Mouse (Mus musculus) embryonic facial prominence, embryonic 14.5 days (tissue): ENCODE measurements around the gene Pdzd2. TPM values are rescaled to one million over a fixed set of nuclear protein-coding genes. Genes with fewer than 3 reads are reported as not detected.

Experiments
- ATAC-seq: fragments of 200-750 bp; cut with Nextera tagmentation; 2 replicates; pipeline ENCODE4 v1.8.0; 2017; ENCODE audit warnings: low read depth, moderate number of reproducible peaks, moderate TSS enrichment
- DNase-seq: peaks from one replicate; pipeline ENCODE4 v3.0.0-alpha.2; 2015; ENCODE audit warnings: low spot score
- H3K27ac ChIP-seq: fragments of 300-500 bp; sonication (generic); replicated peaks from 2 replicates; pipeline ENCODE4 v1.5.1; 2014; ENCODE audit warnings: low read depth, mild to moderate bottlenecking, low read length, moderate library complexity
- H3K27me3 ChIP-seq: fragments of 300-500 bp; sonication (generic); replicated peaks from 2 replicates; pipeline ENCODE4 v1.6.1; 2014; ENCODE audit warnings: low read length; ENCODE audit not compliant: control insufficient read depth, insufficient read depth
- H3K36me3 ChIP-seq: fragments of 300-500 bp; sonication (generic); 2 replicates; pipeline ENCODE4 v1.6.1; 2014; ENCODE audit warnings: low read length, mixed read lengths; ENCODE audit not compliant: control insufficient read depth, insufficient read depth
- H3K4me1 ChIP-seq: fragments of 300-500 bp; sonication (generic); 2 replicates; pipeline ENCODE4 v1.6.1; 2014; ENCODE audit warnings: antibody characterized with exemption, low read length; ENCODE audit not compliant: control insufficient read depth, insufficient read depth
- H3K4me2 ChIP-seq: fragments of 300-500 bp; sonication (generic); 2 replicates; pipeline ENCODE4 v1.6.1; 2014; ENCODE audit warnings: low read depth, mild to moderate bottlenecking, low read length, moderate library complexity, mixed read lengths
- H3K4me3 ChIP-seq: fragments of 300-500 bp; sonication (generic); 2 replicates; pipeline ENCODE4 v1.5.1; 2014; ENCODE audit warnings: low read depth, mild to moderate bottlenecking, low read length
- H3K9ac ChIP-seq: fragments of 300-500 bp; sonication (generic); 2 replicates; pipeline ENCODE4 v1.6.1; 2014; ENCODE audit warnings: low read depth, mild to moderate bottlenecking, low read length, moderate library complexity, mixed read lengths
- H3K9me3 ChIP-seq: fragments of 300-500 bp; sonication (generic); 2 replicates; pipeline ENCODE4 v1.6.1; 2016; ENCODE audit warnings: low read length; ENCODE audit not compliant: control insufficient read depth
- WGBS: fragments of 180-500 bp; shearing (Covaris S2); extraction: QIAGEN DNeasy Blood & Tissue Kit; methylation state at CpG from one replicate; pipeline ENCODE4 v1.1.7; 2014; 5-methylcytosine and 5-hydroxymethylcytosine counted together
- microRNA-seq: library from miRNA; unstranded; fragments of <30 nt; microRNA quantifications from one replicate; pipeline ENCODE4, GENCODE M21; 2016; ENCODE audit warnings: borderline number of aligned reads
- polyA plus RNA-seq: library from polyadenylated mRNA; unstranded; fragments of >200 nt; fragmentation: Nextera tagmentation; extraction: Ambion mirVana; gene quantifications from 2 replicates; pipeline ENCODE4 v1.2.1, GENCODE M21; 2014

Pdzd2 gene
- polyA plus RNA-seq, 1 experiment from 2014 or later, result 28.0 TPM

- Histone ChIP-seq H3K4me2 (no peak overlapping the region), H3K9me3 (no peaks in the 10 kb centered on the region), H3K27me3 (0 out of 2 replicates have a peak, but pooled peaks cover 3% of the 10 kb centered on the region), H3K4me1 (peaks cover 10% of the 10 kb centered on the region), H3K4me3 (no peak overlapping the region), H3K36me3 (no peaks in the 10 kb centered on the region), H3K9ac (no peak overlapping the region), H3K27ac (no peak overlapping the region)
- 76% methylated on average over 8 of the region's 8 CpGs for WGBS
- ATAC-seq, result no peak
- DNase-seq, result no peak
These were observed 421.3 kb downstream of the Pdzd2 start for GRCm38 (mm10) chr15:12318451-12318850.

DNA sequence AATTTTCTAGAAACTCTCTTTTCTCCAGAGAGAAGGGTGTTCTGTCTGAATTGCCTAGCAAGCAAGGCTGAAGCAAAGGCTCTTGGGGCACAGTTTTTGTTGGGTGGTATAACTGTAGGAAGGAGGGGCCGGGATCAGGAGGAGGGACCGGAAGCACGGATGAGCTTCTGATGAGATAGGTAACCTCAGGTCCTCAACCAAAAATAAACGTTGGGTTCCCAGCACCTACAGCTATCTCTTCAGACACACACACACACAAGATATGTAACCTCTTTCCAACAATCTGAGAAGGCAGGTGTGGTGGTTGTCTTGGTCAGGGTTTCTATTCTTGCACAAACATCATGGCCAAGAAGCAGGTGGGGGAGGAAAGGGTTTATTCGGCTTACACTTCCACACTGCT lies 422.4 kb downstream of the Pdzd2 start:
- Histone ChIP-seq H3K4me3 (no peak overlapping the region), H3K27me3 (0 out of 2 replicates have a peak, but pooled peaks cover 3% of the 10 kb centered on the region), H3K36me3 (no peaks in the 10 kb centered on the region), H3K27ac (no peak overlapping the region), H3K4me2 (no peak overlapping the region), H3K9ac (no peak overlapping the region), H3K9me3 (no peaks in the 10 kb centered on the region), H3K4me1 (peaks cover 5% of the 10 kb centered on the region; the same call in 1 of the 2 replicates)
- ATAC-seq, result no peak
- 88% methylated on average over 5 of the region's 5 CpGs for WGBS
- no peak for DNase-seq

DNA sequence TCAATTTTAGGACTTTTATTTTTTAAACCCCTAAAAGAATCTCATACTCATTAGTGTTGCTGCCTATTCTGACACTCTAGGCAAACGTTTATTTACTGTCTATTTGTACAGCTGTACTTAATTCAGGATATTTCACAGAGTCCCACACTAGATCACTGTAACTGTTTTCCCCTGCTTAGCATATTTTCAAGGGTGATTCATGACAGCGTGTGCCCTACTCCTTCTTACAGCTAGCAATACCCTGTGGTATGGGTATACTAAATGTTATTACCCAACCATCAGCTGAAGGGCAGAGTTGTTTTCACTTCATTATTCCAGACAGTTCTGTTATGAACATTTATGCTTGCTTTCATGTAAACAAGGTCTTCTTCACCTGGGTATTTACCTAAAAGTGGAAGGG lies 423.7 kb downstream of the Pdzd2 start:
- 45% methylated on average over 2 of the region's 2 CpGs for WGBS
- H3K9ac ChIP-seq, result no peak overlapping the region
- ATAC-seq, result no peak
- H3K9me3 ChIP-seq, result no peaks in the 10 kb centered on the region
- no peaks in the 10 kb centered on the region for H3K36me3 ChIP-seq
- H3K27ac ChIP-seq, result no peak overlapping the region
- no peak overlapping the region for H3K4me3 ChIP-seq
- no peak overlapping the region for H3K4me2 ChIP-seq
- peaks cover 5% of the 10 kb centered on the region; the same call in 1 of the 2 replicates for H3K4me1 ChIP-seq
- no peak for DNase-seq
- H3K27me3 ChIP-seq, result 0 out of 2 replicates have a peak, but pooled peaks cover 3% of the 10 kb centered on the region

GRCm38 (mm10) chr15:12314584-12314983 lies 425.1 kb downstream of the Pdzd2 start:
- H3K9me3 ChIP-seq, result no peaks in the 10 kb centered on the region
- H3K4me2 ChIP-seq, result no peak overlapping the region
- no peaks in the 10 kb centered on the region for H3K27me3 ChIP-seq
- H3K4me3 ChIP-seq, result no peak overlapping the region
- H3K4me1 ChIP-seq, result no peaks in the 10 kb centered on the region
- H3K9ac ChIP-seq, result no peak overlapping the region
- no peaks in the 10 kb centered on the region for H3K36me3 ChIP-seq
- DNase-seq, result no peak
- H3K27ac ChIP-seq, result no peak overlapping the region
- WGBS, result 81% methylated on average over 5 of the region's 5 CpGs
- ATAC-seq, result no peak

DNA sequence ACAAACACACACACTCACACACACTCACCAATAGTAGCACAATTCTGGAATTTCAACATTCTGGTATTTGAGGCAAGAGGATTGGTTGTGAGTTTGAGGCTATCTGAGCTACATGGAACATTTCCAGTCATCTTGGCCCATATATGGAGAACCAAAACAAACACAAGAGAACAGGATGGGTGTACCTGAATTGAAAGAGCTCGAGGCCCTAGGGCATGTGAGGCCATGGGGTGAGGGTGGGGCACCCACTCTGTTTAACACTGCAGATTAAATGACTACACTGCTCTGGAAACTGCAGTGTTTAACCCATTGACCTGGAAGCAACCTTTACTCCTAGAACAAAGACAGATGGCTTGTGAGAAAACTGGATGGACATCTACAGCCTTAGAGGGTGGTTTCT lies 426.5 kb downstream of the Pdzd2 start:
- no peaks in the 10 kb centered on the region for H3K27me3 ChIP-seq
- WGBS, result 14% methylated on average over 1 of the region's 1 CpGs
- ATAC-seq, result no peak
- H3K27ac ChIP-seq, result no peak overlapping the region
- no peak overlapping the region for H3K9ac ChIP-seq
- H3K4me3 ChIP-seq, result no peak overlapping the region
- H3K36me3 ChIP-seq, result no peaks in the 10 kb centered on the region
- H3K4me1 ChIP-seq, result no peaks in the 10 kb centered on the region
- no peaks in the 10 kb centered on the region for H3K9me3 ChIP-seq
- no peak overlapping the region for H3K4me2 ChIP-seq
- no peak for DNase-seq

GRCm38 (mm10) chr15:12311465-12311864 lies 428.3 kb downstream of the Pdzd2 start:
- DNase-seq (no peak), ATAC-seq (no peak)
- H3K27ac ChIP-seq, result no peak overlapping the region
- no peaks in the 10 kb centered on the region for H3K36me3 ChIP-seq
- H3K4me3 ChIP-seq, result no peak overlapping the region
- H3K9ac ChIP-seq, result no peak overlapping the region
- no peaks in the 10 kb centered on the region for H3K27me3 ChIP-seq
- H3K4me1 ChIP-seq, result no peaks in the 10 kb centered on the region; the same call in 1 of the 2 replicates
- no peak overlapping the region for H3K4me2 ChIP-seq
- no peaks in the 10 kb centered on the region for H3K9me3 ChIP-seq
- 91% methylated on average over 7 of the region's 7 CpGs for WGBS

- 80% methylated on average over 4 of the region's 4 CpGs for WGBS
- Histone ChIP-seq H3K9ac (no peak overlapping the region), H3K4me1 (no peaks in the 10 kb centered on the region; the same call in 1 of the 2 replicates), H3K4me3 (no peak overlapping the region), H3K9me3 (no peaks in the 10 kb centered on the region), H3K36me3 (no peaks in the 10 kb centered on the region), H3K27me3 (no peaks in the 10 kb centered on the region), H3K27ac (no peak overlapping the region), H3K4me2 (no peak overlapping the region)
- ATAC-seq (no peak), DNase-seq (peak; percentile 66)
These were observed 429.0 kb downstream of the Pdzd2 start for GRCm38 (mm10) chr15:12310676-12311075.

Small RNA genes within 50 kb of the gene (microRNA-seq; reads per million reads assigned to microRNA genes)
- gene Gm24135 (not detected), gene Gm24302 (not detected)

Other genes with a start within 250 kb of the Pdzd2 start
- gene 6030458C11Rik, start 84.7 kb upstream of the Pdzd2 start, polyA plus RNA-seq, result 20.6 and 23.9 TPM in 2 replicates
- gene Drosha, start 84.9 kb upstream of the Pdzd2 start, polyA plus RNA-seq, result 38.8 and 43.1 TPM in 2 replicates